Mouse (Mus musculus) liver, embryonic 15.5 days (tissue): ENCODE data around the gene Gimap4. TPM values are rescaled to one million over a fixed set of nuclear protein-coding genes. Genes with fewer than 3 reads are reported as not detected.

Experiments used
- ATAC-seq: fragments of 200-750 bp; cut with Nextera tagmentation; 2 replicates; pipeline ENCODE4 v1.8.0; 2017; ENCODE audit warnings: moderate number of reproducible peaks, mild to moderate bottlenecking, moderate library complexity; ENCODE audit not compliant: insufficient read depth
- H3K27ac ChIP-seq: fragments of 300-500 bp; sonication (generic); replicated peaks from 2 replicates; pipeline ENCODE4 v1.5.1; 2015; ENCODE audit warnings: mild to moderate bottlenecking, inconsistent platforms
- H3K27me3 ChIP-seq: fragments of 300-500 bp; sonication (generic); 2 replicates; pipeline ENCODE4 v1.6.1; 2015; ENCODE audit warnings: mild to moderate bottlenecking, inconsistent platforms
- H3K36me3 ChIP-seq: fragments of 300-500 bp; sonication (generic); replicated peaks from 2 replicates; pipeline ENCODE4 v1.6.1; 2015; ENCODE audit warnings: moderate library complexity, mild to moderate bottlenecking, inconsistent platforms
- H3K4me1 ChIP-seq: fragments of 300-500 bp; sonication (generic); replicated peaks from 2 replicates; pipeline ENCODE4 v1.6.1; 2015; ENCODE audit warnings: inconsistent platforms
- H3K4me2 ChIP-seq: fragments of 300-500 bp; sonication (generic); 2 replicates; pipeline ENCODE4 v1.6.1; 2015; ENCODE audit warnings: moderate library complexity, mild to moderate bottlenecking, inconsistent platforms
- H3K4me3 ChIP-seq: fragments of 300-500 bp; sonication (generic); replicated peaks from 2 replicates; pipeline ENCODE4 v1.5.1; 2015; ENCODE audit warnings: mild to moderate bottlenecking, inconsistent platforms
- H3K9ac ChIP-seq: fragments of 300-500 bp; sonication (generic); 2 replicates; pipeline ENCODE4 v1.6.1; 2015; ENCODE audit warnings: moderate library complexity, mild to moderate bottlenecking, inconsistent platforms
- H3K9me3 ChIP-seq: fragments of 300-500 bp; sonication (generic); replicated peaks from 2 replicates; pipeline ENCODE4 v1.6.1; 2016; ENCODE audit warnings: inconsistent platforms
- WGBS: fragments of 180-500 bp; shearing (Covaris S2); methylation state at CpG from one replicate; pipeline ENCODE4 v1.1.7; 2015; ENCODE audit warnings: mixed read lengths; ENCODE audit not compliant: insufficient replicate concordance; 5-methylcytosine and 5-hydroxymethylcytosine counted together
- polyA plus RNA-seq: library from polyadenylated mRNA; unstranded; fragments of >200 nt; fragmentation: Nextera tagmentation; extraction: Ambion mirVana; gene quantifications from 2 replicates; pipeline ENCODE4 v1.2.1, GENCODE M21; 2015

Gimap4 gene
- polyA plus RNA-seq: 10.3 and 10.8 TPM in 2 replicates

DNA sequence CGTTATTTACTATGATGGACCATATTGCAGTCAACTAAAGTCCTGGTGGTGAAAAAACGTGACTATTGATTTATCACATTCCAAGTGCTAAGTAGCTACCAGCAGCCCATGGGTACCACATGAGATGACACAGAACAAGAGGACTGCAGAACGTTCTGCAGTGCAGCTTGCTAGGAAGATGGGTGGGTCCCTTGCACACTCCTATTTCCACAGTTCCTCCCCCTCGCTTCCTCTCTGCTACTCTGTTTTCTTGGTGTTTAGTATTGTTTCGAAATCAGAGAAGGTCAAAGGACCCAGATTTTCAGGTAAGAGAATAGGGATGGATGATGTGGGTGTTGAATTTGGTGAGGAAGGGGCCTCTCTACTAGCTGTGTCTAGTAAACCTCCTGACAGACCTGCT, at the start of gene Gimap4:
TSS of gene Gimap4 (plus strand) at position 231 of the 400 bp plus-strand sequence.
- Histone ChIP-seq H3K9me3 (no peaks in the 10 kb centered on the region), H3K27ac (peak within 1 kb of the TSS; percentile 16; the same call in 1 of the 2 replicates)

GRCm38 (mm10) chr6:48635105-48635504, 49.2 kb upstream of the Gimap4 start:
- Histone ChIP-seq H3K4me3 (no peak overlapping the region), H3K27me3 (0 out of 2 replicates have a peak, but pooled peaks cover 1% of the 10 kb centered on the region), H3K36me3 (no peaks in the 10 kb centered on the region), H3K4me1 (no peaks in the 10 kb centered on the region), H3K9me3 (no peaks in the 10 kb centered on the region), H3K9ac (no peak overlapping the region), H3K27ac (no peak overlapping the region), H3K4me2 (no peak overlapping the region)
- 19% methylated on average over 2 of the region's 2 CpGs for WGBS
- peak; percentile 42; the same call in 1 of the 2 replicates for ATAC-seq

More for the DNA sequence above, at the start of gene Gimap4:
- ATAC-seq: no peak
- 33% methylated on average over 5 of the region's 5 CpGs for WGBS
- H3K4me3 ChIP-seq: no peak within 1 kb of the TSS
- H3K27me3 ChIP-seq: no peaks in the 10 kb centered on the region
- H3K4me1 ChIP-seq: 0 out of 2 replicates have a peak, but pooled peaks cover 3% of the 10 kb centered on the region
- no peak within 1 kb of the TSS for H3K4me2 ChIP-seq
- H3K9ac ChIP-seq: no peak within 1 kb of the TSS
- H3K36me3 ChIP-seq: no peaks in the 10 kb centered on the region

GRCm38 (mm10) chr6:48636515-48636914, 47.8 kb upstream of the Gimap4 start:
- Histone ChIP-seq H3K4me1 (no peaks in the 10 kb centered on the region), H3K36me3 (no peaks in the 10 kb centered on the region), H3K4me3 (no peak overlapping the region), H3K27ac (no peak overlapping the region), H3K4me2 (no peak overlapping the region), H3K9me3 (no peaks in the 10 kb centered on the region), H3K9ac (no peak overlapping the region), H3K27me3 (no peaks in the 10 kb centered on the region)
- ATAC-seq: no peak
- WGBS: 65% methylated on average over 6 of the region's 6 CpGs

DNA sequence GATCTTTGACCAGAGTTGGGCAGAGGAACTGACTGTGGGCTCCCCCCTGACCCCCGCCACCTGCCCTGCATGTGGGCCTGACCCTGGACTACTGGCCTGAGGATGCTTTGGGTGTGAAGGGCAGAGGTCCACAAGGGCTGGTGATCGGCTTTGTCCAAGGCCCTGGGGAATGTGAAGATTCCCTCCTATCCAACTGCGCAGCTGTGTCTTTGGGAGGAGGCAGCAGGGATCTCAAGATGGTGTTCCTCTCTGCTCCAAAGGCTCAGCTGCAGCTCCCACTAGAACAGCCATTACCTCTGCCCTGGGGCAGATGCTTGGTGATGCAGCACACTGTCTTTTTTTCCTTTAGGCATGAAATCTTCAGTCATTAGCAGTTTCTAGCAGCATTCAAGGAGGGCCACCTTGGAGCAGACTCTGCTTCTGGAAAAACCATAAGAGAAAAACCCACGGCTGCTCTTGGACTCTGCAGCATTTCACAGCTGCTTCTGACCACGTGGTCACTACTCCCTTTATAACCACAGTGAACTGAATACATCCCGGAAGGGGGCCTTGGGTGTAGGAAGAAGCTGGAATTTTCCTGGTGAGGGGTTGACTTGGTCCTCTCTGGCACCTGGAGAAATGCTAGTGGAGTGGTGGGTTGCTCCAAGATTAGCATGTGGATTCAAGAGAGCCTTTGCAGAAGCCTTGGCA, 46.4 kb upstream of the Gimap4 start:
- no peak for ATAC-seq
- no peaks in the 10 kb centered on the region for H3K36me3 ChIP-seq
- H3K27me3 ChIP-seq: no peaks in the 10 kb centered on the region
- 53% methylated on average over 6 of the region's 6 CpGs for WGBS
- no peak overlapping the region for H3K4me2 ChIP-seq
- no peak overlapping the region for H3K4me3 ChIP-seq
- H3K4me1 ChIP-seq: no peaks in the 10 kb centered on the region
- no peaks in the 10 kb centered on the region for H3K9me3 ChIP-seq
- H3K27ac ChIP-seq: no peak overlapping the region
- H3K9ac ChIP-seq: no peak overlapping the region

DNA sequence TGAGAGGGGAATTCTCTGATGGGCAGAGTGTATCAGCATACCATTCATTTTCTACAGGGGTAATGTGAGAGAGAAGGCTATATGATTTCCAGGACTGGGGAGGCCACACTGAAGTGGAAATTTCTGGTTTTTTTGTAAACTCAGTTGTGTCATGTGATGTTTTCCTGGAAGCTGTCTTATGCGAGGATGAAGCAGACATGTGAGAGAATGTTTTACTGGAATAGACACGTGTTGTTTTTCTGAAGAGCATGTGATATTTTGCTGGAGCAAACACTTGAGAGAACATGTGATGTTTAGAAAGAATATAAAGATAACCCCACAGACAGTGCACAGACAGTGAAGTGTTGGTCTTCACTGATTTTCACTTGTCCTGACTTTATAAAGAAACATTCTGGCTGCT, 45.8 kb upstream of the Gimap4 start:
- WGBS: 38% methylated on average over 2 of the region's 2 CpGs
- H3K9ac ChIP-seq: no peak overlapping the region
- no peaks in the 10 kb centered on the region for H3K9me3 ChIP-seq
- H3K4me2 ChIP-seq: no peak overlapping the region
- no peaks in the 10 kb centered on the region for H3K27me3 ChIP-seq
- no peak overlapping the region for H3K4me3 ChIP-seq
- no peaks in the 10 kb centered on the region for H3K4me1 ChIP-seq
- ATAC-seq: no peak
- H3K27ac ChIP-seq: no peak overlapping the region
- no peaks in the 10 kb centered on the region for H3K36me3 ChIP-seq

- no peak for ATAC-seq
- H3K9ac ChIP-seq: no peak overlapping the region
- no peaks in the 10 kb centered on the region for H3K27me3 ChIP-seq
- H3K4me3 ChIP-seq: no peak overlapping the region
- WGBS: 49% methylated on average over 6 of the region's 6 CpGs
- no peak overlapping the region for H3K4me2 ChIP-seq
- H3K4me1 ChIP-seq: no peaks in the 10 kb centered on the region
- no peak overlapping the region for H3K27ac ChIP-seq
- no peaks in the 10 kb centered on the region for H3K36me3 ChIP-seq
- no peaks in the 10 kb centered on the region for H3K9me3 ChIP-seq
These were observed 43.0 kb upstream of the Gimap4 start for GRCm38 (mm10) chr6:48641391-48641790.

GRCm38 (mm10) chr6:48642764-48643292, 41.5 kb upstream of the Gimap4 start:
- H3K4me1 ChIP-seq: no peaks in the 10 kb centered on the region
- ATAC-seq: no peak
- no peak overlapping the region for H3K9ac ChIP-seq
- WGBS: 16% methylated on average over 4 of the region's 4 CpGs
- H3K36me3 ChIP-seq: no peaks in the 10 kb centered on the region
- no peaks in the 10 kb centered on the region for H3K9me3 ChIP-seq
- no peaks in the 10 kb centered on the region for H3K27me3 ChIP-seq
- H3K4me2 ChIP-seq: no peak overlapping the region
- H3K4me3 ChIP-seq: no peak overlapping the region
- H3K27ac ChIP-seq: no peak overlapping the region

DNA sequence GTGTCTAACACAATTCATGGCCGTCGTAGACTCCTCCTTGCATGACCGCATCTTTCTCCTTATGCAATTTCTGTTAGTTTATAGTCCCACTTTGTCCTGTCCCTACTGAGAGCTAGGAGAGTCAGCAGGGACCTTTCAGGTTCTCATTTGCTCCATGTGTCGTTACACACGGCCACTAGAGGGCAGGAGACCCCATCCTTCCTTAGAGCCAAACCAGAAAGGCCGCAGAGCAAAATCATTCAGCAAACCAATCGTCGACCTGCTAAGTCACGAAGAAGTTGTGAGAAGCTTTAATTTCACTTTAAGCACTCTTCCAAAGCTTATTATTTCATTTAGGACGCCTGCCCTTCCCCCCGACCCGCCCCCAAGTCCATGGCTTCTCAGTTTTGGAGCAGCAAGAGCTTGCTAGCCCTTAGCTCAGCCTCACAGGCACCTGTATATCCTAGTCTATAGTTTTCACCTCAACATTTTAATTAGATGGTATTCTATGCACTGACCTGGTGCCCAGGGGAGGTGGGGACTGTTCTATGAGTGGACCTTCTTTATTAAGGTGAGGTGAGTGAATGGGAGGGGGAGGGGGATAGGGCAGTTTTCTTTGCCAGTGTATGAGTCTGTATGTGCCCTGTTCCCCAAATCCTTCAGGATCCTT, 38.6 kb upstream of the Gimap4 start:
- Histone ChIP-seq H3K27me3 (no peaks in the 10 kb centered on the region), H3K4me3 (no peak overlapping the region), H3K27ac (no peak overlapping the region), H3K4me1 (no peaks in the 10 kb centered on the region), H3K4me2 (no peak overlapping the region), H3K36me3 (no peaks in the 10 kb centered on the region), H3K9me3 (no peaks in the 10 kb centered on the region), H3K9ac (no peak overlapping the region)
- ATAC-seq: no peak
- WGBS: 4% methylated on average over 12 of the region's 12 CpGs

GRCm38 (mm10) chr6:48646309-48646690, 38.0 kb upstream of the Gimap4 start:
- Histone ChIP-seq H3K9ac (no peak overlapping the region), H3K27me3 (no peaks in the 10 kb centered on the region), H3K36me3 (no peaks in the 10 kb centered on the region), H3K4me1 (no peaks in the 10 kb centered on the region), H3K4me2 (no peak overlapping the region), H3K9me3 (no peaks in the 10 kb centered on the region), H3K4me3 (no peak overlapping the region), H3K27ac (no peak overlapping the region)
- WGBS: 47% methylated on average over 4 of the region's 4 CpGs
- ATAC-seq: no peak

- Histone ChIP-seq H3K27ac (no peak within 1 kb of the TSS), H3K27me3 (no peaks in the 10 kb centered on the region), H3K9me3 (no peaks in the 10 kb centered on the region), H3K4me1 (no peaks in the 10 kb centered on the region), H3K4me2 (no peak within 1 kb of the TSS; the same call in 1 of the 2 replicates), H3K4me3 (no peak within 1 kb of the TSS), H3K36me3 (no peaks in the 10 kb centered on the region), H3K9ac (no peak within 1 kb of the TSS)
- WGBS: 13% methylated on average over 3 of the region's 3 CpGs
- ATAC-seq: no peak
These were observed 37.4 kb upstream of the Gimap4 start, which contains the start of gene Gimap8 for GRCm38 (mm10) chr6:48646995-48647394. TSS of gene Gimap8 (plus strand) at chr6:48647234.

- Histone ChIP-seq H3K4me2 (no peak overlapping the region), H3K9me3 (no peaks in the 10 kb centered on the region), H3K9ac (no peak overlapping the region), H3K36me3 (no peaks in the 10 kb centered on the region), H3K4me1 (no peaks in the 10 kb centered on the region), H3K27me3 (no peaks in the 10 kb centered on the region), H3K4me3 (no peak overlapping the region), H3K27ac (no peak overlapping the region)
- 47% methylated on average over 2 of the region's 2 CpGs for WGBS
- ATAC-seq: no peak
These were observed 36.7 kb upstream of the Gimap4 start for GRCm38 (mm10) chr6:48647611-48648010.
